Mouse (Mus musculus): ENCODE results near the gene Surf4.

GRCm38 (mm10) chr2:26895898-26896297 lies 37.8 kb downstream of the Surf4 start:
- TF ChIP-seq ZC3H11A (IDR thresholded peaks at IDR 0.05; ENCODE audit: borderline replicate concordance, low read depth, low read length): no peak
- no peak for TF ChIP-seq HCFC1 (IDR thresholded peaks at IDR 0.05; ENCODE audit: borderline replicate concordance, insufficient read depth, low read length)
- TF ChIP-seq MAFK (IDR thresholded peaks at IDR 0.05; ENCODE audit: insufficient read depth, low read depth, low read length): no peak
- no peak for TF ChIP-seq CHD2 (IDR thresholded peaks at IDR 0.05; ENCODE audit: low read depth, low read length)

Data from ES-E14 (cell line).